Mouse (Mus musculus) liver (tissue): ENCODE measurements at regions not wholly inside any gene's neighbourhood (a gene's known extent, or its start where the extent isn't known, plus 50 kb on each side); places are given as distances from the start of the nearest gene placed in this dataset.

Experiments used
- DNase-seq: peaks from one replicate; pipeline ENCODE4 v3.0.0-alpha.2; 2020; ENCODE audit warnings: mixed read lengths

GRCm38 (mm10) chr9:69814432-69814831 lies 53.7 kb upstream of the Foxb1 start:
- DNase-seq = no peak

GRCm38 (mm10) chr9:69823179-69823966 lies 62.6 kb upstream of the Foxb1 start:
- DNase-seq = no peak

- no peak for DNase-seq
Observed at GRCm38 (mm10) chr9:69828428-69828827, 67.7 kb upstream of the Foxb1 start.

DNA sequence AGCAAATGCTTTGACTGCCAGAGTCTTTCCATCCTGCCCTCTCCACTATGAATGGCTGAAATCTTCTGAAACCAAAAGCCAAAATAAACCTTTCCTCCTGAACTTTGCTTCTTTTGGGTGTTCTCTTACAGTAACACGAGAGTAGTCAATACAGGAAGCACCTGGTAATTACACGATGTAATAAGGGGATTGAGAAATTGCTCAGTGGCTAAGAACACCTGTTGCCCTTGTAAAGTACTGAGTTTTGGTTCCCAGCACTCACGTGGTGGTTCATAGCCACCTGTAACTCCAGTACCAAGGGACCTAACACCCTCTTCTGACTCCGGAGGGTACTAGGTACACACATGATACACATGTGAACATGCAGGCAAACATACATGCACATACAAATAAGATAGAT lies 74.7 kb upstream of the Foxb1 start:
- DNase-seq = no peak

DNA sequence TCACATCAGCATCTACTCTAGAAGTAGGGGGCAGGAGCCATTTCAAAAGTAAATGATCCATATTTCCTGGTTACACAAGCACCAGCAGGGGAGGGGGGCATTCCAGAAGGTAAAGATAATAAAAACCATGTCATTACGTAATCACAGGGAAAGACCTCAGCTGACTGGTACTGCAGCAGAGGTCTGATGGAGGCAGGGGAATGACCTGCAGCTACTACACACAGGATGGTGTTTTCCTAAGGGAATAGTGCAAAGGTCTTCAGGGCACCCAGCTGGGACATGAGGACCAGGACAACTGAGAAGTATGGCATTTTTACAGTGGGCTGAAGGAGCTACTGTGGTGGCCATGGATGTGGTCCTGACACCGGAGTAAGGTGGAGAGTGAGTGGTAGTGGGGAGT lies 78.5 kb upstream of the Foxb1 start:
- DNase-seq = no peak

DNA sequence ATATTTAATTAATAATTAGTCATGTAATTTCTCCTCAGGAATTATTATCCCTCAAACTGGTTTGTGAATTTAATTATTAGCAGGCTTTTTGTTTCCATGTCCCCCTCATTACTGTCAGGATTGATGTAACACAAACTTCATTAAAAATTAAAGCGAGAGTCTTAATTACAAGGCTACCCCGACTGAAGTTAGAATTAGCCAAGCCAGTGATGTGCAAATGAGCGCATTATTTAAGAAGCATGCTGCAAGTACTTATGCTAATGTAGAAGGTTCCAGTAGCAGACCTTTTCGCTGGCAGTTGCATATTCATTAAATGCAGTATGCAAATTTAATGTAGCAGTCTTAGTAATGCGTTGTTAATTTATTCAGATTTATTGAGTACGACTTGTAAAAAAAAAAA lies 84.0 kb upstream of the Foxb1 start:
- no peak for DNase-seq

DNA sequence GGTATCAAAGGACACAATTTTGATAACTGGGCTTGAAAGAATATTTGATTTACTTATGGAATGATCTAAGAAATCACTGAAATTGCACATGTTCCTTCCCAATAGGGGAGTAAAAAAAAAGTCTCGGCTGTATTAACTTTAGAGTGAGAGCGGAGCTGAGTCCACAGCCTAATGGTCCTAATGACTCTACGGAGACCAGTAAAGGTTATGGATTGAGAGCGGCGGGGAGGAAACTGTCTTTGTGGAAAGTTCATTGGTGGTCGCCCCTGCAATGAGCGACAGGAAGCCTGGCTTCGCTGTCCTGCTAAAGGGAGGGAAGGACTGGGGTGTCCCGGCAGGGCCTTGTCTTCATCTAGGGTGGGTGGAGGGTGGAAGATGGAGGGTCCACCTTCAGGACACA lies 84.5 kb upstream of the Foxb1 start:
- DNase-seq = no peak

DNA sequence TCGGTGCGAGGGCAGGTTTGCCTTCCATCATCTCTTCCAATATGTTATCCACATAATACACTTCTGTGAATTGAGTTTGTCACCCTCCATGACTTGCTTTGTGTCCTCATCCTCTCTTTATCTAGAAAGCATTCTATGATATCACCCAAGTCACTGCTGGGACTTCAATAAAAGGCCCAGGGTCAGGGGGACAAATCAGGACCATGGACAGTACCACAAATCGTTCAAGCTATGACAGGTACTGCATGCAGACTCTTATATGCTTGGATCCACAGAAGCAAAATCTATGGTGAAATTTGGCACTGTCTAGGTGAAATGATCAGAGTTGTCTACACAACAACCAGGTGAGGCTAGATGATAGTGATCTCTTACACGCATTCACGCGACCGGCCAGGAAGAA lies 95.9 kb upstream of the Foxb1 start:
- DNase-seq = peak; percentile 8

- no peak for DNase-seq
Observed at GRCm38 (mm10) chr9:69858619-69859018, 97.9 kb upstream of the Foxb1 start.

DNA sequence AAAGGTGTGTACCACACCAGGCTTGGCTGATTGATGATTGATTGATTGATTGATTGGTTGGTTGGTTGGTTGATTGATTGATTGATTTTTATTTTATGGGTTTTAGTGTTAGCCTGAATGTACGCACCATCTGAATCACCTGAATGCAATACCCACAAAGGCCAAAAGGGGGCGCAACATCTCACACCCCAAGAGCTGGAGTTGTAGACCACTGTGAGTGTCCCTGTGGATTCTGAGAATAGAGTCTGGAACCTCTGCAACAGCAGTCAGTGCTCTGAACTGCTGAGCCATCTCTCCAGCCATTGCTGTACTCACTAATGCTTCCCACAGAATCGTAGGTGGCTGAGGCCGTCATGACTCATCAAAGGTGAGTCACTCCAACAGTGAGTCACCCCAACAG lies 109.4 kb upstream of the Foxb1 start:
- DNase-seq = no peak

- no peak for DNase-seq
Observed at GRCm38 (mm10) chr9:69886351-69886750, 102.9 kb upstream of the Bnip2 start.

GRCm38 (mm10) chr9:69898016-69898415 lies 91.2 kb upstream of the Bnip2 start:
- no peak for DNase-seq

- DNase-seq = peak; percentile 7
Observed at GRCm38 (mm10) chr9:69899371-69899770, 89.9 kb upstream of the Bnip2 start.

- DNase-seq = no peak
Observed at GRCm38 (mm10) chr9:69900871-69901270, 88.4 kb upstream of the Bnip2 start.

DNA sequence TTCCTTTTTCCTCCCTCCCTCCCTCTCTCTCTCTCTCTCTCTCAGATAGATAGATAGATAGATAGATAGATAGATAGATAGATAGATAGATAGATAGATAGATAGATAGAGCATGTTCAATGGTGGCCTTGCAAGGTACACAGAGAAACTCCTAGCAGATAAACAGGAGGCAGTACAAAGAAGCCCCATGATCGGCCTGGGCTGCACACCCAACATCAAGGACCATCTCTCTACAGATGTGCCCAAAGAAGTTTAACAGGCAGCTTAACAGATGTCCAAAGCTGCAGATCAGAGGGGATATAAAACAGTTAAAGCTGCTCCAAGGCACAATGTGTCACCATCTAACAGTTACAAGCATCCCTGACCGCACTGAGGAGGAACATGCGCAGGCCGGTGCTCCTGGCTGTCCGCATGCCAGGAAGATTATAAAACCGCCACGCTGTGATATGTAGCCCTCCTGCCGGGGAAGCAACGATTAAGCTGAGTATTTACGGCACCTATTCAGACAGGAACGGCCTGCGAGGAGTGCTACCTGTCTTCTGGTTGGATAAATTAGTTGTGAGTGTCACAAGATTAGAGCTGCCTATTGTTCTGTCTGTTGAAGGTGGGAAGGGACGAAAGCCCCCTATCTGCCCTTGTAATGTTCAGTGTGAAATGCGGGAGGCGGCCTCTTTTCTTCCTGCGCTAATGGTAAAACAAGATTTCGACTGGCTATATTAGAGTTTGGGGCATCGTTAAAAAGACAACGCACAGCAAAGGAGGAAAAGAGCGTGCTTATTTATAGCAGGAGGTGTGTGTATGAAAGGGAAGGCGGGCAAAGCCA lies 81.9 kb upstream of the Bnip2 start:
- no peak for DNase-seq

- no peak for DNase-seq
Observed at GRCm38 (mm10) chr9:69910621-69911020, 78.6 kb upstream of the Bnip2 start.

GRCm38 (mm10) chr9:69928126-69928525 lies 61.1 kb upstream of the Bnip2 start:
- DNase-seq = no peak

DNA sequence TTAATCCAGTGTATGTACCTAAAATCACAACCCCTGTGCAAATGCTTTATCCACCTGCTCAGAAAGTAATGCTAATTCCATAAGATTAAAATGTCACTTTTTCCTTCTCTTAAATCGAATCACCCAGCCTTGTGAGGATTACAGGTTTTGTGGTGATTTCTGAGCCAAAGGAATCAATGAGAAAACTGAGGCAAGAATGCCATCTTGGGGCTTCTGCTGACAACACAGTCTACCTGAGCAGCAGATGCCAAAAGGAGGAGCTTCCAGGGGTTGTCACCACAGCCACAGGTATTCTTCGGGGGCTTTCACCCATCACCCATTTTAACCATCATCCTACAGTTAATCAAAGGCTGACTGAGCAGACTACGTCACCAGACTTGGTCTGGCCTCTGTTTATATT lies 51.4 kb upstream of the Bnip2 start:
- DNase-seq = no peak
